Mouse (Mus musculus): ENCODE measurements around the gene Tnfaip2. TPM values are rescaled to one million over a fixed set of nuclear protein-coding genes. Genes with fewer than 3 reads are reported as not detected.

Gene Tnfaip2
- total RNA-seq, 4 experiments from 2014 or later: 25.2 to 49.3 (median 41.6) TPM

DNA sequence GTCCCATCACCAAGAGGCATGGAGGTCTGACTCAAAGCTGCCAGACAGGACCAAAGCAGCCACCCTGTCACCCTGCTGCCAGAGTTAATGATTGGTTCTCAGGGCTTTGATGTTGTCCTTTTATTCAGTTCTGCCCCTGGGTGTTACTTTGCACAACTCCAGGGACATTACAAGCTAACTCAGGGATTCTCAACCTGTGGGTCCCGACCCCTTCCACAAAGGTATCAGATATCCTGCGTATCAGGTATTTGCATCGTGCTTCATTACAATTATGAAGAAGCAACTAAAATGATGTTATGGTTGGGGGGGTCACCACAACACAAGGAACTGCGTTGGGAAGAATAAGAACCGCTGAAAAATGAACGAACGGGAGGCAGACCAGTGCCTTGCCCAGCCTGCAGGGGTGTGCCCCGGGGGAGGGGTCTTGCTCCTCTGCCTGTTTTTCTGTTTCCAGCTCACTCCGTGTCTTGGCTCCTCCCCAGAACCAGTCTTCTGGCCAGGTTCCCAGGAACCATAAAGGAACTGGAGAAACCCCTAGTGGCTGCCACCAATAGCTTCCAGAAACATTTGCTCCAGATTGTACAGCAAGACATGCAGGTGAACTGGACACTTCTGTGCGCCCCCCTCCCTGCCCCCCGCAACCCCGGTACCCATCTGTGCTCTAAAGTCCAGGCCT lies 14.7 kb upstream of the Tnfaip2 start:
- no peak for DNase-seq (ENCODE audit: low spot score)

DNA sequence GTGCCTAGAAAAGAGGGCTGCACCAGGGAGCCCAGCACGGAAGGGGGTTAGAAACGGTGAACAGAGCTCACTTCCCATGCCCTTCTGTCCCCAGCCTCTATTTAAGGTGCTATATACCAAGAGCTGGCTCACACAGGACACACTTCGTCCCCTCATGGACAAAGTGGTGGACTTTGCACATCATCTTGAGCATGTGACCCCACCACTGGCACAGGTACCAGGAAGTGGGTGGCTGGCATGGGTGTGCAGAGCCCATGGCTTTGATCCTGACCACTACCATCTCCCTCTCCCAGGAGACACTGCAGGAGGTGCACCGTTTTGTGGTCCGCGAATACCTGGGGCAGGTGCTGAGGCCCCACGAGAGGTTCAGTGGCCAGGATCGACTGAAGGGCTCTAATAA lies 13.9 kb upstream of the Tnfaip2 start:
- DNase-seq (ENCODE audit: low spot score): no peak

DNA sequence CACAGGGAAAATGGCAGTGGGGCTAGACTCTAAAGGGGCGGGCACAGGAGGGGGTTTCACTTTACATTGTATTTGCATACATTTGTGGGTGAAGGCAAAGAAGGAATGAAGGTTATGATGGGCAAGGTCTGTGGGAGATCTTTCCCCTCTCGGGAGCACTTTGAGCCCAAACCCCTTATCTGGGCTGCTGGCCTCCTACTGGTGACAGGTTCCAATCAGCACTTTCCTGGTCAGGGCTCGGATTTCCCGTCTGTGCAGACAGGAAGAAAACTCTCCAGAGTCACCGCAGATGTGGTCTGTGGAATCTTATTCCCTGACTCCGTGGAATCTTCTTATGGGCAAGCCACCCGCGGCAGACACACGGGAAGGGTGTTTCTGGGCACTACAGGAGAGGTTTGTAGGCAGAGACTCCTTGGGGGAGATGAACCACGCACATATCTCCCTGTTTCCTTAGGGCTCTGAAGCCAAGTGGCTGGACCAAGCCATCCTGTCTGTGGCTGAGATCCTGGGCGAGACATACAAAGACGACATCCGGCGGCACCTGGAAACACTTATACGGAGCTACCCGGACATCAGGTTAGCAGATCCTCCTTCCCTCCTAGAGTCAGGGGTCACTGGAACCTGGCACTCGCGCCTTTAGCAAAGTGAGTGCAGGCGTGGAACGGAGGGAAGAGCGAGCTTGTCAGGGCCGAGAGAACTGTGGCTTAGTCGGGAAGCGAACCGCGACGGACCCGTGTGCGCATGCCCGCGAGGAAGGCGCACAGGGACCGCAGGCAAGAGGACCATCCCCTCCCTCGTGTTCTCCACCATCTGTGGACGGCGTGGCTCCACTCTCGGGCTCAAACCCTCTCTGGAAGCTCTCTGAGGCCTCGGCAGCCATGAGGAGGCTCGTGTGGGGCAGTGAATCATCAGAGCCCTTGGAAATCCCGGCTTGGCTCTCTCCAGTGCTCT lies 13.0 kb upstream of the Tnfaip2 start:
- peak; percentile 55 for DNase-seq (ENCODE audit: low spot score)

DNA sequence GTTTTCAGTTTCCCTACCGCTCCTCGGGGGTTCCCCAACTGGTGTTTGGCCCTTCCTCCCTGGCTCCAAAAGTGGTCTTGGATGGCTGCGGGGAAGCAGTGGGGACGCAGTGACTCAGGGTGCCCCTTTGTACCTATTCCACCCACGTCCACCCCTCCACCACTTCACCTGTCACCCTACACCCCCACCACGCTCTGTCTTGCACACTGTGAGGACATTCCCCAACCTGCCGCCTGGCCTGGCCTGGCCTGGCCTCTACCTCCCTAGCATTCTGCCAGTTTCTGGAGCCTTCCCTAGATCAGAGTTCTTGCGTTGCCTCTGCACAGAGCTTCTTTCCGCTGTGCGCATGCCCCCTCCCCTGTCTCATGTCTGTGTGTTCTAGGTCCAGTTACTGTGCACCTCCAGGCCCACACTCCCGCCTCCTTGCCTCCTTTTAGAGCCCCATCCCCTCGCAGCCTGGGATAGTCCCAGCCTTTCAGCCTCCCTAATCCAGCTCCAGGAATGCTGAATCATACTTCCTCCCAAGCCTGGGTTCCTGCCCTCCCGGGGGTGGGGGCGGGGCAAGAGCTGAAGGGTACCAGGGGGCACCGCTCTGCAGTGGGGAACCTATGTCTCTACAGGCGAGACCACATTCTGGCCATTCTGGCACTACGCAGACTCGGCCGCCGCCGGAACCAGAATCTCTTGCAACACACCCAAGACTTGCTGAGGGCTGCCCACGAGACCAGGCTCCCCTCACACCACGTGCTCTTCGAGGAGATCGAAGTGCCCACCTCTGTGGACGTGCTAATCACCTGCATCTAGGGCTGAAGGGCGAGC lies 12.0 kb upstream of the Tnfaip2 start:
- DNase-seq (ENCODE audit: low spot score): no peak

DNA sequence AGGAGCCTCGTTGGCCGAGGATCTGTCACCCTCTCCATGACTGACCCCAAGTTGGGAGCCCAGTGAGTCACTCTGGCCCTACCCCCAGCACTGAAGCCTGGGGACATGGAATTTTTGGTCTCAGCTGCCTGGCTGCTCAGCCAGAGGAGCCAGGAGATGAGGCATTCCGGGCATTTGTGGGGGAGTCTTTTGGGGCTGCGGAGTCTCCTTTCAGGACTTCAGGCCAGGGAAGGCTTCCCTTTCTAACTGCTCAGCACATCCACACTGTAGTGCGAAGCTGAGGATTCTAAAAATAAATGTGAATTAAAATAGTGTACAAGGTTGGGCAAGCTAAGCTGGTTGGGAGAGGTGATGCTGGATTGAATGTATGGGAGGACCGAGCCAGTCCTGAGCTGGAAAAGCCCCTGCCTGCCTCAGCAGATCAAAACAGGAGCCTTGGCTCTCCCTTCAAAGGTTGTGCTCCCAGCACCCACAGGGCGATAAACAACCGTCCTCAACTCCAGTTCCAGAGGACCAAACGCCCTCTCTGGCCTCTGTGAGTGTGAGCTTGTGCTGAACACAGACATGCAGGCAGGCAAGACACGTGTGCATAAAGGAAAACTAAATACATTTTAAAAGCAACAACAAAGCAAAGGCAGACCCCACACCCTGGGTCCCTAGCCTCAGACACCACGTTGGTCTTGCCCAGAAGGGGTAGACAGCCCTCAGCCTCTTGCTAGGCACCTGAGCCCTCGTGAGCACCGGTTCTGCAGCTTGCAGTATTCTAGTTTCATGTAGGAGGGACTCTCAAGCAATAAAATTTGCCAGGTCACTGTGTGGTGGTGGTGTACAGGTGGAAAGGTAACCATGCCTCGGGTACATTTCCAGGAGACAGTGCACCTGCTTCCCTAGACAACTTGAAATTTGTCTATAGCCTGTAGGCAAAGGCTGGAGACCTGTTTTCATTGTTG lies 11.1 kb upstream of the Tnfaip2 start:
- DNase-seq (ENCODE audit: low spot score): no peak

DNA sequence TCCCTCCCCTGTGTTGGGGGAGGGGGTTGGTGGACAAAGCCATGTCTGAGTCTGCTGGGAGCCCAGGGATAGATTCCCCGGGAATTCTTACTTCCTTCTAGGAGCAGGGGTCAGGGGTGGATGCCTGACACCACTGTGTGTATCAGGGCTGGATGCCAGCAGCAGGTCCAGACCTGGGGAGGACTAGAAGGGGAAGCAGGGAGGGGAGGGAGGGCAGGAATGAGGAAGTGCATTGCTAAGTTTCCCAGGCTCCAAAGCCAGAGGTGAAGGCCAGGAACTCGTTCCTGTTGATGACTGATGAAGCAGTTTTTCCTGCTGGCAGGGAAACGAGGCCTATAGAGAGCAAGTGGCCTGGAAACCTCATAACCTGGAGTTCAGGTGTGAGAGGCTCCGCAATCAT lies 10.2 kb upstream of the Tnfaip2 start:
- DNase-seq (ENCODE audit: low spot score): no peak

DNA sequence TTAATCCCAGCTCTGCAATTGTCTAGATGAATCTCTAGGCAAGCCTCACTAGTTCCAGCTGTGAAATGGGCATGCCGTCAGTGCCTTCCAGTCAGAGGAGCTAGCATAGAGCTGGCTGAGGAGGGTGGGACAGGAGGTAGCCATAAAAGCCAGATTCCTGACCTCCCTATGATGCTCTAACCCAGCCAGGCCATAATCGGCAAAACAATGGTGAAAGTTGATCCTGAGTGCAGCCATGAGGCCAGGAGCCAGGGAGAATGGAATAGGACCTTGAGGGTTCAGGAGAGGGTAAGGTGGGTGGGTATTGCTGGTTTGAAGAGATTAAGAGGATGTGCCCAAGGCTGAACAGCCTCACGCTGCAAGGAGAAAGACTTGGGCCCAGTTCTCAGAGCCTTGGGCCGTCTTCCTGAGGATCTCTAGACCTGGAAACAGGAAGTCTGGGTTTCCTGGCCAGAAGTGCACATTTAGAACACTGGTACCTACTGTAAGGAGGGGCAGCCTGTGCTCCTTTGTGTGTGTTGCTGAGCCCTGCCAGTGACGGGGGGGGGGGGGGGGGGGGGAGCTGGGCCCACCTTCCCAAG lies 9.4 kb upstream of the Tnfaip2 start:
- no peak for DNase-seq (ENCODE audit: low spot score)

DNA sequence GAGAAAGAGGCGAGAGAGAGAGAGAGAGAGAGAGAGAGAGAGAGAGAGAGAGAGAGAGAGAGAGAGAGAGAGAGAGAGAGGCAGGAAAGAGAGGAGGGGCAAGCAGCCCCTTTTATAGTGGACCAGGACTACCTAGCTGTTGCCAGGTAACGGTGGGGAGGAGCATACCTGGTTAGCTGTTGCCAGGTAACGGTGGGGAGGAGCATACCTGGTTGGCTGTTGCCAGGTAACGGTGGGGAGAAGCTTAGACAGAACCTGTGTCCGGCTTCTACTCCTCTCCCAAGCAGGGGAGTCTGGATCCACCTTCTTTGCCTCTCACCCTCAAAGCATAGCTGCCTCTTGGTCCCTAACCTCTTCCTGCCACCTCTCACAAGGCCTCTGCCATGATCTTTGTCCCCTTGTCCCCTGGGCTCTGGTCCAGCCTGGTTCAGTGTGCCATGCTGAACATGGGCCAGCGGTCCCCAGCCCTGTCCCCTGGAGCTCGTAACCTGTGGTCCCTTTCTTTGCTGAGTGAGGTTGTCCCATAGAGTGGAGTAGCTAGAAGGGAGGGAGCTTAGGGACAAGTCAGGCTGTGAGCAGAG lies 8.0 kb upstream of the Tnfaip2 start:
- DNase-seq (ENCODE audit: low spot score): no peak

DNA sequence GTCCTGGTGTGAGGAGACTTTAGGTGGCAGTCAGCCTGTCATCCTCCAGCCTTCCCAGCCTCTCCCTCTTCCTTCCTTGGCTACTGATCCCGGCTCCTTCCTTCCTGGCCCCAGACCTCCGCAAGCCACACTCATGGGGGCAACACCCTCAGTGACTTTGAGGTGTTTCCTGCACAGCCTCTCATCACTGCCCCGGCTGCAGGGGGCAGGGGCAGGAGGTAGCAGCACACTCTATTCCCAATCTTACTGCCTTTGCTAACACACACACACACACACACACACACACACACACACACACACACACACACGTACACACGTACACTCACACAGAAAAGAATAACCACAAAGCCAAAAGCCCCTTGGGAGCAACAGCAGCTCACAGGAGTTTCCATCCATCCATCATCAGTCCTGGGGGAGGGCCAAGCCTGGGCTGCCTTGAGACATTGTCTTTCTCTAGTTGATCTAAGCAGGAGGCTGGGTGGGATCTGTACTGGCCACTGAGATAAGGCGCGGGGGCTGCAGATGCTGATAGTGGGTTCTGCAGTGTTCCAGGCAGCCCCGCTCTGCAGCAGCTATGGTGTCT lies 7.4 kb upstream of the Tnfaip2 start:
- no peak for DNase-seq (ENCODE audit: low spot score)

DNA sequence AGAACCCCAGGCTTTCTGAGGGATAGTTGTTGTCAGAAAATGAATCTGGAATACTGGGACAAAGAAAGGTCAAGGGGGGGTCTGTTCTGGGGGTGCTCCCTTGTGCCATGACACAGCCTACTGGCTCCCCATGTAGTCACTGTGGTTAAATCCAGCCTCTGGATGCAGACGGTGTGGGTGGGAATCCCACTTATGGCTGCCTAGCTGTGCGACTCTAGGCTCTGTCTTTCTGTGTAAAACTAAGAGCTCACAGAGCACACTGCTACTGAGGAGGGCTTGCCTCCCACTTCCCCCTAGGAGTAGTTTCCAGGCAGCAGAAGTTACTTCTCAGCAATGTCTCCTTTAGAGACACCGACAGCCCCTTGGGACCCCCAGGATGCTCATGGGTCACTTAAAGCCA lies 6.1 kb upstream of the Tnfaip2 start:
- DNase-seq (ENCODE audit: low spot score): no peak

DNA sequence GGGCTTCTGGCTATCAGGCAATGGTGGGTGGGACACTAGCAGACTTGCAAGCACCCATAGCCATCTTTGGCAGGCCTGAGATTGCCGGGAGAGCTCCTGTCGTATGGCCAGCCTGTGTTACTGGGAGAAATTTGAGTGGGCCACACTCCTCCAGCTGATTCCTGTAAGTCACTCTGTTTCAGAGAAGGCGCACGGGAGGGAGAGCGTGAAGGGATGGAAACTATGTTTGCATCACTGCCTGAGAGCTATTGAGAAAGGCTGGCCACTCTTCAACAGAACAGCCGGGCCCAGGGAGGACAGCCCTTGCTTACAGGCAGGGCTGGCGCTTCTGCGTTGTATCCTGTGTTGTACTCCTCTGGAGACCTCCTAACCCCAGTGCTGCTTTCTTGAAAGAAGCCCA lies 5.6 kb upstream of the Tnfaip2 start:
- DNase-seq (ENCODE audit: low spot score): no peak

DNA sequence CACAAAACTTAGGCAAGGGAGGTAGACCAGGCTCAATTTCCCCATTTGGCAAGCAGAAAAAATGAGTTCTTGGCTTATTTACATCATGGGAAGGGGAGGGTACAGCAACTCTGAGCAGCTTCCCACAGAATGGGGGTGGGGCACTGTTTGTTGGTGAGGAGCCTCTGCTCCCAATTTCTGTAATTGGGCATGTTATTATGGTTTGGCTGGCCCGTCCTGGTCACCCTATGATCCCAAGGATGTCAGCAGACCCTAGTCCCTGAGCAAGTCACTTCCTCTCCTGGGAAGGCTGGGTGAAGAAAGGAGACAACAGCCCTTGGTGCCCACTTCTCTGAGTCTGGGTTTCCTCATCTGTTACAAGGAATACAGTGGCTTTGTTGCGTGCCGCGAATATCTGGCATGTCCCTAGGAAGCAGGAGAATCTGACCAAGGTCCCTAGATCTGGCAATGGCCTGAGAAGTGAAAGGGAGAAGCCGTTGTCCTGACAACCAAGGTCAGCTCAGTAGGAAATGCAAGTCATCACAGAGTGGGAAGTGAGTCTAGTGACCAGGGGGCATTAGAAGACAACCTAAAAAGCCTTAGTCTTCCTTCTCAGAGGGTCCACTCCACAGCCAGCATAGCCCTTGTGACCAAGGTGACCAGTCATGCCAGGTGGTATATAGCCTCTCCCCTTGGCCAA lies 4.9 kb upstream of the Tnfaip2 start:
- DNase-seq (ENCODE audit: low spot score): no peak

DNA sequence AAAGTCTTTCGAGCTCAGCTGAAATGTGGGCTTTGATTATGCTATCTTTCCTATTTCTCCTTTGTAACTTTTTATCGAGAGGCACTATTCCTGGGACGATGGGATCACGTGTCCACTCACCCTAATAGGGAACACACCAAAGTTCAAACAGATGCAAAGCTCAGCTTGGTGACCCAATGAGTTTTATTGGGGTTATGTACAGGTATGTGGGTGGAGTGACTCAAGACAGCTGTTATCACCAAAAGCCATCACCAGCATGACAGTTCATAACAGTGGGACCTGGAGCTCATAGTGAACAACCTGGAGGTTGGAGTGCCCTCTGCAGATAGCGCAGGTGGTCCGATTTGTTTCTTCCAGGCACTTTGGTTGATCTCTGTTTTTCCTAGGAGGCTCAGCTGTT lies 3.4 kb upstream of the Tnfaip2 start:
- no peak for DNase-seq (ENCODE audit: low spot score)

DNA sequence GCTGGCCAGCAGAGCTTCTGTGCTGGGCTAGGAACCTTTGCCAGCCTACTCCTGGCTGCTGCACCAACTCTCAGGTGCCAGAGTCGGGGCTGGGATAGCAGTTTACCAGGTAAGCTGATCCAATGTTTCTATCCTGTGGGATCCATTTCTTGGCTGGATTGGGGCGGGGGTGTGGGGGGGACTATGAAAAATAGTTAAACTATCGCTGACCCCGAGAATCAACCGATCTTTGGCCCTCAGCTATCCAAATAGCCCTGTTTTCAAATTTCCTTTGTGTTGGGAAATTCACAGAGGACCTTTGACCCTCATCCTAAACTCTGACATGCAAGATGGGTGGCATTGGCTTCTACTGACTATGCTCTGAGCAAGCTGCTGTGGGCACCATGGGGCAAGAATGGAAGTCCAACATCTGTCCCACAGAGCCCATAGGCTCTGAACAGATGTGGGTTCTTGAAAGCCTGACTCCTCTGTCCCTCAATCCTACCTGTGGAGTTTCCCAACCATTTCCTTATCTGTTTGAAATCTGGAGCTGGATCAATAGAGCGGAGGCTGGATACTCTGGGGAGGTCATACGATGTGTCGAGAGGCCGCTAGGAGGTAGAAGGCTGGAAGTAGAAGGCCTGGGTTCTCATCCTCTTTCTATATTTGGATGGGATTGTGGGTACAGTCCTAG lies 1.4 kb upstream of the Tnfaip2 start:
- DNase-seq (ENCODE audit: low spot score): no peak

DNA sequence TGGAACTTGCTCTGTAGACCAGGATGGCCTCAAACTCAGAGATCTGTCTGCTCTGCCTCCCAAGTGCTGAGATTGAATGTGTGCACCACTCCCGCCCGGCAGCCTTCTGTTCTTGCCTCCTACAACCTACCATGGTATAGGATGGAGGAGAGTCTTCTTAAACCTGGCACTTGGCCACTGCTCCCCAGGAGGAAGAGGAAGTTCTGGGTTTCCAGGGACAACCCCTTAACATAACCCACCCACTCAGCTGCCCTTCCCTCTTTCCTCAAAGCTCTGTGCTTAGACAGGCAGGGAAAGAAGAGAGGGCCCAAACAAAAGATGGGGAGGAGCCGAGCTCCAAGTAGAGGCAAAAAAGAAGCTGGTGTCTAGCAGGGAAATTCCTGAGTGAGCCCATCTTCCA lies 746 bp upstream of the Tnfaip2 start:
- DNase-seq (ENCODE audit: low spot score): no peak

DNA sequence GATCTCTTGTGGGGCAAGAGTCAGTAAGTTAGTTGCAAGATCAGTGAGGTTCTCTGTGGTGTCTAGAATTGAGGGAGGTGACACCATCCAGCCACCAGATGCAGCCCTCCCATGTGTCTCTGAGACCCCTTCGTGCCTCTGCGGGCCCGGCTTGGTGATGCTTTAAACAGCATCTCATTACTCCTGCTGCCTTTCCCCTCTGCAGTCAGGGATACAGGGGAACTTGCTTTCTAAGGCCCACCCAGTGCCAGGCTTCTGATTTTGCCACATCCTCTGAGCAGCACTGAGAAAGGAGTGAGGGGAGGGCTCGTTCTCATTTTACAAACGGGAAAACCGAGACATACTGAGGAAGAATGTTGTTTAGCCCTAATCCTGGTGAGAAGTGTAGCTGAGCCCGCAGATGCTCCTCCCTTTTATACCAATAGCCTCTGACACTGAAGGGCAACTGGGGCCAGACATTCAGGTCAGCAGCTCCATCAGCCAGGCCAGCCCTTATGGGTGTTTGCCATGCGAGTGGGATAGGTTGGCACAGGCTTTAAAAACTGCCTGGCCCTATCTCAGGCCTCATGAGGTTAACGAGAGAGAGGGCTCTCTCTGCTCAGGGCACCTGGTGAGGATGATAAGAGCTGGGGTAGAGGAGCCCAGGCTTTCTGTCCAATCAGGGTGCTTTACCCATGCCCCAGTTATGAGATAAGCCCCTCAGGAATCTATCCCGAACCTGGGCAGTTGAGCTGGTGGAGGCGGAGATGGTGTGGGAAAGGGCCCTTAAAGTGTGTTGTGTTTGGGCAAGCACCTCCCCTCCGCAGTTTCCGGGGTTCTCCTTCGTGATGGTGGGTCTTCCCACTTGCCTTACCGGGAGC lies 972 bp downstream of the Tnfaip2 start:
- DNase-seq (ENCODE audit: low spot score): no peak

DNA sequence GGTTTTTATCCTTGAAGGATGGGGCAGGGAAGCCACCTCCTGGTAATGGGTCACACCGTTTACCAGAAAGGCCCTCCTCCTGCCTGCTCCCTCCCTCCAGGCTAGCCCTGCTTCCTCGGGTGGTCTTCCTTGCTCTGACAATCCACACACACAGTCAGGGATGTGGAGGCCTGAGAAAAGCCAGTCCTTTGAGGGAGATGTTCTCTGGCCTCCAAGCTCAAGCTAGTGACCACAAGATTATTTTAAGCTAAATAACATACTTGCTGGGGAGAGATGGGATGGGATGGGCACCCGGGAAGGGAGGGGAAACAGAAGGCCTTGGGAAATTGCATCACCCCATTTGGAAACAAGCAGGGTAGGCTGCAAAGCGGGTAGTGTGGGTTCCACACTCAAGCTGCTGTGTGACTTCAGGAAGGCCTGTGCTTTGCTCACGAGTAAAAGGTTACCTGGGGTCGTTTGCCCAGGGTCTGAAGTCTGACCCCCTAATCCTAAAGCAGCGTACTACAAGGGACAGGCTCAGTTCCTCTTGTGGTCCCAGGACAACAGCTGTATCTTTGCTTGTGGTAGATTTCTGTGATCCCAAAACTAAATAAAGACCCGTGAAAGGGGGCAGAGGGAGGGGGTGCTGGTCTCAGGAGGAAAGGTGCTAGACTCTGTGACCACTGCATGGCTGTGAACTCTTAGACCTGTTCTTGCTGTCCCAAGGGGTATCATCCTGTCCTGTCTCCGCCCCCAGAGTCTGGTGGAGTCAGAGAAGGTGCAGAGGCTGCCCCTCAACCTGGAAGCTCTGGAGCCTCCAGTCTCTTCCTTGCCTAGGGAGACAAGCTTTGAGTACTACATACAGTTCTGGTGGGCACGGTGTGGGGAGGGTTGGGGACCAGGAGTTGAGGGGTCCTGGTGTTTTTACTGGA lies 1.9 kb downstream of the Tnfaip2 start:
- no peak for DNase-seq (ENCODE audit: low spot score)

Data from heart, adult 8-10 months (tissue).